Mouse (Mus musculus) forebrain, embryonic 12.5 days (tissue): ENCODE data around the gene Marveld1. TPM values are rescaled to one million over a fixed set of nuclear protein-coding genes. Genes with fewer than 3 reads are reported as not detected.

Source experiments
- ATAC-seq: fragments of 200-750 bp; cut with Nextera tagmentation; 2 replicates; pipeline ENCODE4 v1.8.0; 2017; ENCODE audit warnings: moderate TSS enrichment; ENCODE audit not compliant: low FRiP score
- H3K27ac ChIP-seq: fragments of 300-500 bp; sonication (generic); 2 replicates; pipeline ENCODE4 v1.5.1; 2016; ENCODE audit warnings: mild to moderate bottlenecking
- H3K27me3 ChIP-seq: fragments of 300-500 bp; sonication (generic); 2 replicates; pipeline ENCODE4 v1.6.1; 2016; ENCODE audit warnings: mild to moderate bottlenecking
- H3K36me3 ChIP-seq: fragments of 300-500 bp; sonication (generic); replicated peaks from 2 replicates; pipeline ENCODE4 v1.6.1; 2016; ENCODE audit warnings: mild to moderate bottlenecking
- H3K4me1 ChIP-seq: fragments of 300-500 bp; sonication (generic); 2 replicates; pipeline ENCODE4 v1.6.1; 2016
- H3K4me2 ChIP-seq: fragments of 300-500 bp; sonication (generic); 2 replicates; pipeline ENCODE4 v1.6.1; 2016; ENCODE audit warnings: mild to moderate bottlenecking, moderate library complexity
- H3K4me3 ChIP-seq: fragments of 300-500 bp; sonication (generic); replicated peaks from 2 replicates; pipeline ENCODE4 v1.5.1; 2016; ENCODE audit warnings: mild to moderate bottlenecking
- H3K9ac ChIP-seq: fragments of 300-500 bp; sonication (generic); 2 replicates; pipeline ENCODE4 v1.6.1; 2016; ENCODE audit warnings: mild to moderate bottlenecking
- H3K9me3 ChIP-seq: fragments of 300-500 bp; sonication (generic); 2 replicates; pipeline ENCODE4 v1.6.1; 2016
- WGBS: fragments of 180-500 bp; shearing (Covaris S2); methylation state at CpG from one replicate; pipeline ENCODE4 v1.1.7; 2016; 5-methylcytosine and 5-hydroxymethylcytosine counted together
- polyA plus RNA-seq: library from polyadenylated mRNA; unstranded; fragments of >200 nt; fragmentation: Nextera tagmentation; extraction: Ambion mirVana; gene quantifications from 2 replicates; pipeline ENCODE4 v1.2.1, GENCODE M21; 2016

Gene Marveld1
- polyA plus RNA-seq, result 3.5 and 4.2 TPM in 2 replicates

- ATAC-seq, result peak; percentile 36; the same call in 1 of the 2 replicates
- H3K27me3 ChIP-seq, result peaks cover 47% of the 10 kb centered on the region
- H3K27ac ChIP-seq, result peak within 1 kb of the TSS; percentile 36; the same call in 1 of the 2 replicates
- peak within 1 kb of the TSS; percentile 56 for H3K4me3 ChIP-seq
- 1% methylated on average over 14 of the region's 57 CpGs for WGBS
- no peaks in the 10 kb centered on the region for H3K36me3 ChIP-seq
- no peaks in the 10 kb centered on the region for H3K9me3 ChIP-seq
- H3K9ac ChIP-seq, result peak within 1 kb of the TSS; percentile 72
- peak within 1 kb of the TSS; percentile 78 for H3K4me2 ChIP-seq
- peaks cover 19% of the 10 kb centered on the region for H3K4me1 ChIP-seq
These were observed at the start of gene Marveld1 for GRCm38 (mm10) chr19:42147170-42147768. Gene Marveld1 (plus strand): TSS chr19:42147400.

GRCm38 (mm10) chr19:42099406-42099805 lies 47.8 kb upstream of the Marveld1 start:
- Histone ChIP-seq H3K4me2 (no peak overlapping the region), H3K4me1 (no peaks in the 10 kb centered on the region)
- ATAC-seq, result no peak

GRCm38 (mm10) chr19:42104681-42105080 lies 42.5 kb upstream of the Marveld1 start:
- no peak overlapping the region for H3K4me2 ChIP-seq
- H3K4me3 ChIP-seq, result no peak overlapping the region
- H3K27ac ChIP-seq, result no peak overlapping the region
- no peaks in the 10 kb centered on the region for H3K9me3 ChIP-seq
- H3K27me3 ChIP-seq, result no peaks in the 10 kb centered on the region
- H3K9ac ChIP-seq, result no peak overlapping the region
- H3K4me1 ChIP-seq, result no peaks in the 10 kb centered on the region
- H3K36me3 ChIP-seq, result peaks cover 41% of the 10 kb centered on the region
- ATAC-seq, result no peak
- WGBS, result 97% methylated on average over 9 of the region's 9 CpGs

More at GRCm38 (mm10) chr19:42099406-42099805, 47.8 kb upstream of the Marveld1 start:
- H3K27me3 ChIP-seq, result no peaks in the 10 kb centered on the region
- peaks cover 33% of the 10 kb centered on the region for H3K36me3 ChIP-seq
- H3K4me3 ChIP-seq, result no peak overlapping the region
- no peak overlapping the region for H3K27ac ChIP-seq
- no peaks in the 10 kb centered on the region for H3K9me3 ChIP-seq
- H3K9ac ChIP-seq, result no peak overlapping the region
- WGBS, result 93% methylated on average over 3 of the region's 3 CpGs

GRCm38 (mm10) chr19:42115783-42116335 lies 31.3 kb upstream of the Marveld1 start:
- 87% methylated on average over 4 of the region's 4 CpGs for WGBS
- H3K27ac ChIP-seq, result no peak overlapping the region
- H3K4me1 ChIP-seq, result no peaks in the 10 kb centered on the region
- no peaks in the 10 kb centered on the region for H3K9me3 ChIP-seq
- H3K4me3 ChIP-seq, result no peak overlapping the region
- no peak for ATAC-seq
- peaks cover 67% of the 10 kb centered on the region for H3K36me3 ChIP-seq
- no peak overlapping the region for H3K9ac ChIP-seq
- H3K27me3 ChIP-seq, result no peaks in the 10 kb centered on the region
- no peak overlapping the region for H3K4me2 ChIP-seq

GRCm38 (mm10) chr19:42118142-42118541 lies 29.1 kb upstream of the Marveld1 start:
- WGBS, result 95% methylated on average over 9 of the region's 9 CpGs
- Histone ChIP-seq H3K27me3 (no peaks in the 10 kb centered on the region), H3K36me3 (peaks cover 78% of the 10 kb centered on the region), H3K9me3 (no peaks in the 10 kb centered on the region), H3K9ac (no peak overlapping the region), H3K4me2 (no peak overlapping the region), H3K4me1 (no peaks in the 10 kb centered on the region), H3K4me3 (no peak overlapping the region), H3K27ac (no peak overlapping the region)
- ATAC-seq, result no peak

GRCm38 (mm10) chr19:42118596-42118995 lies 28.6 kb upstream of the Marveld1 start:
- Histone ChIP-seq H3K9ac (no peak overlapping the region), H3K4me3 (no peak overlapping the region), H3K27ac (no peak overlapping the region), H3K4me1 (no peaks in the 10 kb centered on the region), H3K36me3 (peaks cover 79% of the 10 kb centered on the region), H3K4me2 (no peak overlapping the region), H3K27me3 (no peaks in the 10 kb centered on the region), H3K9me3 (no peaks in the 10 kb centered on the region)
- no peak for ATAC-seq
- 86% methylated on average over 5 of the region's 5 CpGs for WGBS

- H3K27me3 ChIP-seq, result no peaks in the 10 kb centered on the region
- no peak overlapping the region for H3K9ac ChIP-seq
- no peak overlapping the region for H3K27ac ChIP-seq
- no peaks in the 10 kb centered on the region for H3K9me3 ChIP-seq
- peaks cover 76% of the 10 kb centered on the region for H3K36me3 ChIP-seq
- H3K4me3 ChIP-seq, result no peak overlapping the region
- WGBS, result 93% methylated on average over 8 of the region's 8 CpGs
- no peak overlapping the region for H3K4me2 ChIP-seq
- H3K4me1 ChIP-seq, result no peaks in the 10 kb centered on the region
- no peak for ATAC-seq
These were observed 26.7 kb upstream of the Marveld1 start for GRCm38 (mm10) chr19:42120451-42120850.

- Histone ChIP-seq H3K4me3 (no peak overlapping the region), H3K36me3 (peaks cover 44% of the 10 kb centered on the region), H3K4me1 (peaks cover 12% of the 10 kb centered on the region), H3K27me3 (peaks cover 8% of the 10 kb centered on the region; the same call in 1 of the 2 replicates), H3K4me2 (no peak overlapping the region), H3K27ac (0 out of 2 replicates have a peak overlapping the region, but pooled peaks have one; percentile 2), H3K9me3 (no peaks in the 10 kb centered on the region), H3K9ac (no peak overlapping the region)
- ATAC-seq, result no peak
- WGBS, result 92% methylated on average over 13 of the region's 13 CpGs
These were observed 22.5 kb upstream of the Marveld1 start for GRCm38 (mm10) chr19:42124684-42125083.

- H3K27ac ChIP-seq, result no peak overlapping the region
- no peak overlapping the region for H3K9ac ChIP-seq
- H3K4me1 ChIP-seq, result peaks cover 18% of the 10 kb centered on the region
- no peaks in the 10 kb centered on the region for H3K9me3 ChIP-seq
- peaks cover 35% of the 10 kb centered on the region for H3K36me3 ChIP-seq
- no peak for ATAC-seq
- 75% methylated on average over 11 of the region's 11 CpGs for WGBS
- no peak overlapping the region for H3K4me2 ChIP-seq
- H3K4me3 ChIP-seq, result no peak overlapping the region
- peaks cover 8% of the 10 kb centered on the region; the same call in 1 of the 2 replicates for H3K27me3 ChIP-seq
These were observed 21.5 kb upstream of the Marveld1 start for GRCm38 (mm10) chr19:42125501-42126218.

GRCm38 (mm10) chr19:42126219-42126605 lies 21.0 kb upstream of the Marveld1 start:
- WGBS, result 92% methylated on average over 6 of the region's 6 CpGs
- Histone ChIP-seq H3K4me2 (no peak overlapping the region), H3K36me3 (peaks cover 30% of the 10 kb centered on the region), H3K9me3 (no peaks in the 10 kb centered on the region), H3K4me1 (peaks cover 18% of the 10 kb centered on the region), H3K9ac (no peak overlapping the region), H3K27me3 (peaks cover 8% of the 10 kb centered on the region; the same call in 1 of the 2 replicates), H3K27ac (no peak overlapping the region), H3K4me3 (no peak overlapping the region)
- no peak for ATAC-seq

GRCm38 (mm10) chr19:42127024-42127423 lies 20.2 kb upstream of the Marveld1 start:
- WGBS, result 92% methylated on average over 5 of the region's 5 CpGs
- Histone ChIP-seq H3K27ac (no peak overlapping the region), H3K4me3 (no peak overlapping the region)

GRCm38 (mm10) chr19:42128052-42128740 lies 19.0 kb upstream of the Marveld1 start:
- ATAC-seq, result no peak
- H3K9ac ChIP-seq, result peak overlapping the region; percentile 66

More at GRCm38 (mm10) chr19:42127024-42127423, 20.2 kb upstream of the Marveld1 start:
- Histone ChIP-seq H3K9ac (no peak overlapping the region), H3K27me3 (peaks cover 8% of the 10 kb centered on the region; the same call in 1 of the 2 replicates), H3K36me3 (peaks cover 24% of the 10 kb centered on the region), H3K4me2 (no peak overlapping the region), H3K4me1 (peaks cover 18% of the 10 kb centered on the region), H3K9me3 (no peaks in the 10 kb centered on the region)
- no peak for ATAC-seq

More at GRCm38 (mm10) chr19:42128052-42128740, 19.0 kb upstream of the Marveld1 start:
- H3K36me3 ChIP-seq, result peaks cover 17% of the 10 kb centered on the region
- peaks cover 18% of the 10 kb centered on the region for H3K4me1 ChIP-seq
- H3K27me3 ChIP-seq, result peaks cover 8% of the 10 kb centered on the region; the same call in 1 of the 2 replicates
- H3K4me3 ChIP-seq, result peak overlapping the region; percentile 54
- WGBS, result 3% methylated on average over 23 of the region's 23 CpGs
- no peaks in the 10 kb centered on the region for H3K9me3 ChIP-seq
- H3K27ac ChIP-seq, result peak overlapping the region; percentile 70; the same call in 1 of the 2 replicates
- H3K4me2 ChIP-seq, result peak overlapping the region; percentile 88
